Mouse (Mus musculus) stomach, embryonic 16.5 days (tissue): ENCODE results near the gene Dspp. TPM values are rescaled to one million over a fixed set of nuclear protein-coding genes. Genes with fewer than 3 reads are reported as not detected.

Experiments
- ATAC-seq: fragments of 200-750 bp; cut with Nextera tagmentation; 2 replicates; pipeline ENCODE4 v1.8.0; 2017; ENCODE audit warnings: moderate number of reproducible peaks, moderate TSS enrichment; ENCODE audit not compliant: insufficient read depth, low FRiP score
- H3K27ac ChIP-seq: fragments of 300-500 bp; sonication (generic); 2 replicates; pipeline ENCODE4 v1.5.1; 2014; ENCODE audit warnings: low read length
- H3K27me3 ChIP-seq: fragments of 300-500 bp; sonication (generic); 2 replicates; pipeline ENCODE4 v1.6.1; 2014; ENCODE audit warnings: low read length, control low read depth, mixed read lengths; ENCODE audit not compliant: control insufficient read depth, insufficient read depth
- H3K36me3 ChIP-seq: fragments of 300-500 bp; sonication (generic); 2 replicates; pipeline ENCODE4 v1.6.1; 2014; ENCODE audit warnings: low read length; ENCODE audit not compliant: control insufficient read depth, insufficient read depth
- H3K4me1 ChIP-seq: fragments of 300-500 bp; sonication (generic); 2 replicates; pipeline ENCODE4 v1.6.1; 2014; ENCODE audit warnings: low read length, control low read depth, mixed read lengths; ENCODE audit not compliant: control insufficient read depth, insufficient read depth
- H3K4me2 ChIP-seq: fragments of 300-500 bp; sonication (generic); 2 replicates; pipeline ENCODE4 v1.6.1; 2014; ENCODE audit warnings: low read depth, low read length, mixed read lengths
- H3K4me3 ChIP-seq: fragments of 300-500 bp; sonication (generic); replicated peaks from 2 replicates; pipeline ENCODE4 v1.5.1; 2014; ENCODE audit warnings: mild to moderate bottlenecking, low read length
- H3K9ac ChIP-seq: fragments of 300-500 bp; sonication (generic); 2 replicates; pipeline ENCODE4 v1.6.1; 2014; ENCODE audit warnings: low read length
- H3K9me3 ChIP-seq: fragments of 300-500 bp; sonication (generic); replicated peaks from 2 replicates; pipeline ENCODE4 v1.6.1; 2016; ENCODE audit warnings: low read length, control low read depth; ENCODE audit not compliant: control insufficient read depth
- WGBS: fragments of 180-500 bp; shearing (Covaris S2); extraction: QIAGEN DNeasy Blood & Tissue Kit; methylation state at CpG from one replicate; pipeline ENCODE4 v1.1.7; 2014; 5-methylcytosine and 5-hydroxymethylcytosine counted together
- polyA plus RNA-seq: library from polyadenylated mRNA; unstranded; fragments of >200 nt; fragmentation: Nextera tagmentation; extraction: Ambion mirVana; gene quantifications from 2 replicates; pipeline ENCODE4 v1.2.1, GENCODE M21; 2015

Dspp gene
- polyA plus RNA-seq, 1 experiment from 2014 or later, result not detected

- H3K4me3 ChIP-seq, result no peak overlapping the region
- no peak overlapping the region for H3K27ac ChIP-seq
- H3K9me3 ChIP-seq, result no peaks in the 10 kb centered on the region
- no peaks in the 10 kb centered on the region for H3K27me3 ChIP-seq
- 82% methylated on average over 4 of the region's 4 CpGs for WGBS
- H3K4me1 ChIP-seq, result no peaks in the 10 kb centered on the region
- no peaks in the 10 kb centered on the region for H3K36me3 ChIP-seq
- ATAC-seq, result no peak
- H3K4me2 ChIP-seq, result no peak overlapping the region
- no peak overlapping the region for H3K9ac ChIP-seq
These were observed 7.0 kb upstream of the Dspp start for GRCm38 (mm10) chr5:104163536-104163935.

- 78% methylated on average over 6 of the region's 6 CpGs for WGBS
- no peaks in the 10 kb centered on the region for H3K4me1 ChIP-seq
- no peak overlapping the region for H3K4me3 ChIP-seq
- no peaks in the 10 kb centered on the region for H3K27me3 ChIP-seq
- no peak for ATAC-seq
- H3K4me2 ChIP-seq, result no peak overlapping the region
- H3K36me3 ChIP-seq, result no peaks in the 10 kb centered on the region
- no peak overlapping the region for H3K9ac ChIP-seq
- no peaks in the 10 kb centered on the region for H3K9me3 ChIP-seq
- no peak overlapping the region for H3K27ac ChIP-seq
These were observed 2.6 kb downstream of the Dspp start for GRCm38 (mm10) chr5:104173094-104173493.

GRCm38 (mm10) chr5:104183743-104184142 is 13.2 kb downstream of the Dspp start:
- Histone ChIP-seq H3K9me3 (no peaks in the 10 kb centered on the region; the same call in 1 of the 2 replicates), H3K4me3 (no peak overlapping the region), H3K27ac (no peak overlapping the region), H3K27me3 (no peaks in the 10 kb centered on the region), H3K4me2 (no peak overlapping the region), H3K4me1 (no peaks in the 10 kb centered on the region), H3K36me3 (no peaks in the 10 kb centered on the region), H3K9ac (no peak overlapping the region)
- no peak for ATAC-seq
- WGBS, result 81% methylated on average over 1 of the region's 1 CpGs

GRCm38 (mm10) chr5:104187281-104187680 is 16.8 kb downstream of the Dspp start:
- Histone ChIP-seq H3K4me2 (no peak overlapping the region), H3K9me3 (no peaks in the 10 kb centered on the region), H3K36me3 (no peaks in the 10 kb centered on the region), H3K4me1 (no peaks in the 10 kb centered on the region), H3K4me3 (no peak overlapping the region), H3K9ac (no peak overlapping the region), H3K27me3 (no peaks in the 10 kb centered on the region), H3K27ac (no peak overlapping the region)
- WGBS, result 70% methylated on average over 3 of the region's 3 CpGs
- no peak for ATAC-seq

- H3K9ac ChIP-seq, result no peak overlapping the region
- H3K4me3 ChIP-seq, result no peak overlapping the region
- H3K4me1 ChIP-seq, result no peaks in the 10 kb centered on the region
- no peak overlapping the region for H3K27ac ChIP-seq
- WGBS, result 95% methylated on average over 1 of the region's 1 CpGs
- H3K9me3 ChIP-seq, result no peaks in the 10 kb centered on the region
- H3K36me3 ChIP-seq, result no peaks in the 10 kb centered on the region
- no peak for ATAC-seq
- H3K27me3 ChIP-seq, result no peaks in the 10 kb centered on the region
- no peak overlapping the region for H3K4me2 ChIP-seq
These were observed 24.6 kb downstream of the Dspp start for GRCm38 (mm10) chr5:104195086-104195485.

GRCm38 (mm10) chr5:104201153-104201950 is 30.8 kb downstream of the Dspp start:
- Histone ChIP-seq H3K36me3 (no peaks in the 10 kb centered on the region), H3K27me3 (no peaks in the 10 kb centered on the region), H3K4me3 (no peak overlapping the region), H3K4me2 (peak overlapping the region; percentile 15; the same call in 1 of the 2 replicates), H3K27ac (peak overlapping the region; percentile 30; the same call in 1 of the 2 replicates), H3K9me3 (no peaks in the 10 kb centered on the region), H3K4me1 (no peaks in the 10 kb centered on the region), H3K9ac (no peak overlapping the region)
- no peak for ATAC-seq
- 80% methylated on average over 12 of the region's 12 CpGs for WGBS

GRCm38 (mm10) chr5:104202351-104202750 is 31.8 kb downstream of the Dspp start, which contains the start of gene Dmp1:
Dmp1 (plus strand) TSS chr5:104202613.
- Histone ChIP-seq H3K27me3 (no peaks in the 10 kb centered on the region), H3K9me3 (no peaks in the 10 kb centered on the region), H3K4me1 (no peaks in the 10 kb centered on the region), H3K4me2 (peak within 1 kb of the TSS; percentile 15; the same call in 1 of the 2 replicates), H3K9ac (no peak within 1 kb of the TSS), H3K36me3 (no peaks in the 10 kb centered on the region), H3K27ac (peak within 1 kb of the TSS; percentile 30; the same call in 1 of the 2 replicates), H3K4me3 (no peak within 1 kb of the TSS)
- ATAC-seq, result no peak
- 53% methylated on average over 5 of the region's 5 CpGs for WGBS

- Histone ChIP-seq H3K27ac (no peak overlapping the region), H3K4me3 (no peak overlapping the region), H3K4me2 (no peak overlapping the region), H3K27me3 (no peaks in the 10 kb centered on the region), H3K36me3 (no peaks in the 10 kb centered on the region), H3K9ac (no peak overlapping the region), H3K4me1 (no peaks in the 10 kb centered on the region), H3K9me3 (no peaks in the 10 kb centered on the region)
- no peak for ATAC-seq
- WGBS, result 75% methylated on average over 11 of the region's 11 CpGs
These were observed 42.0 kb downstream of the Dspp start for GRCm38 (mm10) chr5:104212531-104212930.

GRCm38 (mm10) chr5:104218926-104219325 is 48.4 kb downstream of the Dspp start:
- Histone ChIP-seq H3K4me1 (no peaks in the 10 kb centered on the region), H3K36me3 (no peaks in the 10 kb centered on the region), H3K9me3 (no peaks in the 10 kb centered on the region), H3K9ac (no peak overlapping the region), H3K27ac (no peak overlapping the region), H3K4me2 (no peak overlapping the region), H3K27me3 (no peaks in the 10 kb centered on the region), H3K4me3 (no peak overlapping the region)
- WGBS, result 23% methylated on average over 5 of the region's 5 CpGs
- no peak for ATAC-seq
